Mouse (Mus musculus) bone marrow, adult 2 months (tissue): Measurements from ENCODE around the gene Apof. TPM values are rescaled to one million over a fixed set of nuclear protein-coding genes. Genes with fewer than 3 reads are reported as not detected.
"Not testable (repeated sequence)": the region's sequence is repeated elsewhere in the genome, so short reads cannot be mapped to it uniquely, and the experiment has no call there.

Experiments
- H3K27ac ChIP-seq: fragments of 200-500 bp; 2 replicates; pipeline ENCODE4 v1.5.1; 2012; ENCODE audit warnings: low read depth, mild to moderate bottlenecking, control low read depth, inconsistent platforms, low read length; ENCODE audit not compliant: control insufficient read depth, poor library complexity, insufficient read depth
- H3K4me1 ChIP-seq: fragments of 200-500 bp; 2 replicates; pipeline ENCODE4 v1.6.1; 2011; ENCODE audit warnings: low read length; ENCODE audit not compliant: control insufficient read depth, insufficient read depth
- H3K4me3 ChIP-seq: fragments of 200-500 bp; replicated peaks from 2 replicates; pipeline ENCODE3; 2011; ENCODE audit warnings: mild to moderate bottlenecking, low read depth, low read length, control low read depth; ENCODE audit not compliant: control insufficient read depth
- CTCF ChIP-seq: fragments of 200-500 bp; IDR thresholded peaks from 2 replicates; pipeline ENCODE4 v1.5.1; 2011; ENCODE audit warnings: low read length, control low read depth; ENCODE audit not compliant: control insufficient read depth, insufficient read depth
- POLR2A ChIP-seq: fragments of 200-500 bp; IDR thresholded peaks from 2 replicates; pipeline ENCODE4 v1.6.1; 2011; ENCODE audit warnings: low read depth, mild to moderate bottlenecking, control low read depth, low read length, borderline replicate concordance; ENCODE audit not compliant: control insufficient read depth
- WGBS: fragments of 180-500 bp; shearing (Covaris S2); methylation state at CpG from one replicate; pipeline ENCODE4 v1.1.7; 2018; 5-methylcytosine and 5-hydroxymethylcytosine counted together
- polyA plus RNA-seq: library from polyadenylated mRNA; stranded (reverse); fragments of >200 nt; gene quantifications from 2 replicates; pipeline ENCODE4 v1.2.4, GENCODE M21; 2011; ENCODE audit warnings: low replicate concordance; ENCODE audit not compliant: missing spikeins, insufficient read depth, insufficient read length

The Apof gene
- polyA plus RNA-seq, 1 experiment: 4.0 TPM

DNA sequence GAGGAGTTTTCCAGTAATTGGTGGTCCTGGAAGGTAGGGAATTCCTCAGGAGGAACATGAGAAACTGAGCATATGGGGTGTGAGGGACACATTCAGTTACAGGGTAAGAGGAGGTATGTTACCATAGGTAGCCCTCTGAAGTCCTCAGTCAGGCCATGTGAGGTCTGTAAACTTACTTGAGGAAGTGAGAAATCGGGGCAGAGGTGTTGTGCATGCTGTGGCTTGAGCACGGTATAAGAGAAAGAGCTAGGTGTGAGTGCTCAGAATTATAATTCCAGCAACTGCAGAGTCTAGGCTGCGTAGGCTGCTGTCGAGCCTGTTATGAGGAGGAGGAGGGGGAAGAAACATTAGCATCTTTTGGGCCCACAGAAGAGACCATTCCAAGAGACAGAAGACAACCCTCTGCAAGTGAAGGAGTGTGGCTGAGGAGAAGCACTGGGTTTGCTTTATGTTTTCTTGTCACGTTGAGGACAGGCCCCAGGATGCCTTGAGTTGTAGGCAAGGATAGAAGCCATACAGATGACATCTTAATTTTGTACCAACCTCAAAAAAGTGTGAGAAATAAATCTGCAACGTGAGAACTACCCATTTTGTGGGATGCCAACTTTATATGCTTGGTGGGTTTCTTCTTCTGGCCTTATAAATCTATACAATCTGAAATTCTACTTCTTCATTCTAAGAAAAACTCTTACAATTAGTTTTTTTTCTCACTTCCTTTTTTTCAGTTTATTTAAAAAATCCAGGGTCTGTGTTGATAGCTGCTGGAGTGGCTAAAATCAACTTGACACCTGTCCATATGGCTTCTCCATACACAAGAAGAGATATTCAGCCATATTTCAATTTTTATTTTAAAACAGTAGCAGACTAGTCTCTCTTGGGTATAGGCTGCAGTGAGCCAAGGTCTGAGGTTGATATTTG lies 4.8 kb upstream of the Apof start:
- H3K27ac ChIP-seq: peak overlapping the region; percentile 31; the same call in 1 of the 2 replicates
- no peak for TF ChIP-seq CTCF
- TF ChIP-seq POLR2A: no peak

DNA sequence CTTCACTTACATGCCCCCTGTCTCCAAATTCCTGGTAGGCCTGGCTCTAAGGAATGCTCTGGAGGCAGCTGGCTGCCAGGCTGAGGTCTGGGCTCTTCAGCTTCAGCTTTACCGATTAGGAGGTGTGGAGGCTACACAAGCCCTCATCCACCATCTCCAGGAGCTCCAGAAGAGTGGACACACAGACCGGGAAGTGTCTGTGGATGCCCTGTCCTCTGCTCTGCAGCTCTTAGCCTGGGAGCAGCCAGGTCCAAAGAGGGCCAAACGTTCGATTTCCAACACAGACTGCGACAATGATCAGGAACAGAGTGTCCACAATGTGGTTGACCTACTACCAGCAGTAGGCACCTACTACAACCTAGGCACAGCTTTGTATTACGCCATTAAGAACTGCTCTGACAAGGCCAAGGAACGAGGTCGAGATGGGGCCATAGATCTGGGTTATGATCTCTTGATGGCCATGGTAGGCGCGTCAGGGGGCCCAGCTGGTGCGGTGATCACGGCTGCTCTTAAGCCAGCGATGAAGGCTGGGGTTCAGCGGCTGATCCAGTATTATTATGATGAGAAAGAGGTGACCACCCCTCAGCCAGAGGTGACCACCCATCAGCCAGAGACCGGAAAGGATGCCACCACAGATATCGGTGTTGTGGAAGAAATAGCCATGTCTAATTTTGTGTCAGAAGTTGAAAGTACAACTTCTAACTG lies 887 bp downstream of the Apof start:
- Histone ChIP-seq H3K4me3 (no peak overlapping the region), H3K4me1 (no peaks in the 10 kb centered on the region; the same call in 1 of the 2 replicates), H3K27ac (no peak overlapping the region)
- TF ChIP-seq POLR2A (no peak), CTCF (no peak)
- 91% methylated on average over 16 of the region's 16 CpGs for WGBS

More for the DNA sequence above, 4.8 kb upstream of the Apof start:
- no peak overlapping the region for H3K4me3 ChIP-seq
- H3K4me1 ChIP-seq: peaks cover 2% of the 10 kb centered on the region
- WGBS: 39% methylated on average over 6 of the region's 6 CpGs

DNA sequence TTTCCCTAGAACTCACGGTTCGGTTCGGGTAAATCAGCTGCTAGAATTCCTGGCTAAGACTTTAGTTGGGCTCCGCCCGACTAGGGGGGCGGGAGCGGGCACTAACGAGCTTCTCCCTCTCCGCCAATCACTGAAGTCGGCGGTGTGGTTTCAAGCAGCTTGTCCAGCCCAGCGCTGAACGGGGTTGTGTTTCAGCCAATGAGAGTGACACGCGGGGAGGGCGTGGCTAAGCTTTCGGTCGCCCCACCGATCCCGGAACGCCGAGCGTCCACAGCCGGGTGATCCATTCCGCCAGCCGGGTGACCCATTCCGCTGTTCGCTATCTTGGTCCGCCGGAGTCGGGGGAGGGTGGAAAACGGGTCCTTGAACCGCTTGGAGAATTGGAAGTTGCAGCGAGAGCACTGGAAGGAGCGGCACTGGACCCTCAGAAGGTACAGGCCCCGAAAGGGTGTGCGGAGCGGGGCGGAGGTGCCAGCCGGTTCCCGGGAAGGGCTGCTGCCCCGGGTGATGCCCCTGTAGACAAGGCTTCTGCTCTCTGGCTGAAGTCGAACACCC lies 1.9 kb downstream of the Apof start, which contains the start of gene Stat2:
Gene Stat2 (plus strand): TSS at position 273 of the 555 bp plus-strand sequence.
- H3K27ac ChIP-seq: peak within 1 kb of the TSS; percentile 79
- peak within 1 kb of the TSS; percentile 89 for H3K4me3 ChIP-seq
- H3K4me1 ChIP-seq: no peaks in the 10 kb centered on the region; the same call in 1 of the 2 replicates
- peak; percentile 96 for TF ChIP-seq POLR2A
- no peak for TF ChIP-seq CTCF
- under 1% methylated on average over 43 of the region's 43 CpGs for WGBS

DNA sequence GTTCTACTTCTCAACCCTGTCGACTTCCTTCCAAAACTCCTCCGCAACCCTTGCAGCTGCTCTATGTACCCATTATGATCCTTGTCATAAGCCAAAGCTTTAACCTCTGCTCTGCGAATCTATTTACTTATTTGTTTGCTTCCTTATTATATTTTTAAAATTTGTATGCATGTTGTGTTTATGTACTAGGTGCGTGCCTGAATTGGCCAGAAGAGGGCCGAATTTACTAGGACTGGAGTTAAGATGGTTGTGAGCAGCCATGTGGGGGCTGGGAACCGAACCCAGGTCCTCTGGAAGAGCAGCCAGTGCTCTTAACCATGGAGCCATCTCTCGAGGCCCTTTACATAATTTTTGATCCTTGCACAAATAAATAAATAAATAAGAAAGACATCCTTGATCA lies 2.4 kb downstream of the Apof start:
- H3K4me3 ChIP-seq: peak overlapping the region; percentile 89
- H3K4me1 ChIP-seq: no peaks in the 10 kb centered on the region; the same call in 1 of the 2 replicates
- WGBS: 34% methylated on average over 7 of the region's 7 CpGs
- TF ChIP-seq CTCF: no peak
- no peak for TF ChIP-seq POLR2A
- H3K27ac ChIP-seq: peak overlapping the region; percentile 79

DNA sequence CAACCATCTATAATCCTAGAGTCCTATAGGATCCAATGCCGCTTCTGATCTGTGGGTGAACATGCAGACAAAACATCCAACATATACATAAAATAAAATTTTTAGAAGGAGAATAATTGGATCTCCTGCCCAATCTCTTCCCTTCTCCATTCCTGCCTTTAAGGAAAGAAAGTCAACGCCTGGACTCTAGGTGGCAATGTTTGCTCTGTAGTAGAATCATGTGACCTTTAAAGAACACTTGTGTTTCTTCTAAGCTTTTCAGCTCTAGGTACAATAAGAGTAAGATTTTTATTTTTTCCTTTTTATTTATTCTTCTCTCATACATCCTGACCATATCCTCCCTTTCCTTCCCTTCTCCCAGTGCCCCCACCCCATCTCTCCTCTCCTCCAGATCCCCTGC lies 3.4 kb downstream of the Apof start:
- Histone ChIP-seq H3K27ac (no peak overlapping the region), H3K4me1 (no peaks in the 10 kb centered on the region; the same call in 1 of the 2 replicates), H3K4me3 (no peak overlapping the region)
- no peak for TF ChIP-seq POLR2A
- WGBS: 58% methylated on average over 2 of the region's 2 CpGs

DNA sequence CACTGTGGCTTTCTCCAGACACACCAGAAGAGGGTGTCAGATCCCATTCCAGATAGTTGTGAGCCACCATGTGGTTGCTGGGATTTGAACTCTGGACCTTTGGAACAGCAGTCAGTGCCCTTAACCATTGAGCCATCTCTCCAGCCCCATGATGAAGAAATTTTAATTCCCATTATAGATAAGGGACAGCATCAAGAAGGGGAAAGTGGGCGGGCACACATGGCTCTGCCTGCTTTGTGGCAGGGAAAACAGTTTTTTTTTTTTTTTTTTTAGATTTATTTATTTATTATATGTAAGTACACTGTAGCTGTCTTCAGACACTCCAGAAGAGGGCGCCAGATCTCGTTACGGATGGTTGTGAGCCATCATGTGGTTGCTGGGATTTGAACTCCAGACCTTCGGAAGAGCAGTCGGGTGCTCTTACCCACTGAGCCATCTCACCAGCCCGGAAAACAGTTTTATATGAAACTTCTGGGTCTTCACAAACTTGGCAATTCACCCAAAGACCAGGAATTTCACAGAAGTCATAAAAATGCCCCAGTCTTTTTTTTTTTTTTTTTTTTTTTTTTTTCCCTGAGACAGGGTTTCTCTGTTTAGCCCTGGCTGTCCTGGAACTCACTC lies 4.5 kb downstream of the Apof start:
- 79% methylated on average over 7 of the region's 7 CpGs for WGBS
- not testable (repeated sequence) for H3K27ac ChIP-seq, H3K4me3 ChIP-seq, H3K4me1 ChIP-seq

DNA sequence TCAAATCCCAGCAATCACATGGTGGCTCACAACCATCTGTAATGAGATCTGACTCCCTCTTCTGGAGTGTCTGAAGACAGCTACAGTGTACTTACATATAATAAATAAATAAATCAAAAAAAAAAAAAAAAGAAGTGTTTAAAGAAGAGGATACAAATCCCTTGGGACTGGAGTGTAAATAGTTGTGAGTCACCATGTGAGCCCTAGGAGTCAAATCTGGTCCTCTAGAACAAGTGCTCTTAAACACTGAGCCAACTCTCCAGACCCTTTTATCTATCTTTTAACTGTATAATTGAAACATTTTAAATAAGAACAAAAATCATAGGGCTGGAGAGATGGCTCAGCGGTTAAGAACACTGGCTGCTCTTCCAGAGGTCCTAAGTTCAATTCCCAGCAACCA lies 6.9 kb downstream of the Apof start:
- not testable (repeated sequence) for H3K4me3 ChIP-seq

DNA sequence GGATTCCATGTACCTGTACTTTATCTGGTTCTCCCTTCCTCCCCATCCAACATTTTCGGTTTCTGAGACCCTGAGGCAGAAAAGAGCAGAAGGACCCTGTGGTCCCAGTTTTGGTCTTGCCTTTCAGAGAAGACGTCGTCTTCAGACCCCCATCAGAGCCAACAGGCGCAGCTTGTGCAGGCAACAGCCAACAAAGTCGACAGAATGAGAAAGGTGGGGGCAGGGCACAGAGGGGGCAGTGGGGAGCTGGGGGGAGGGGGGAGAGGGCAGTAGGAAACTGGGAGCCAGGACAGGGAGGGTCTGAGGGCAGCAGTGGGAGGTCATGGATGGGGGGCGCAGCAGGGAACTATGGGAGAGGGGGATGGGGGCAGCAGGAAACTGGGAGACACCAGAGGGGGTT lies 9.7 kb downstream of the Apof start:
- Histone ChIP-seq H3K27ac (no peak overlapping the region), H3K4me1 (no peaks in the 10 kb centered on the region), H3K4me3 (no peak overlapping the region)
- TF ChIP-seq CTCF (no peak), POLR2A (no peak)
- 81% methylated on average over 6 of the region's 6 CpGs for WGBS

More for the DNA sequence above, 6.9 kb downstream of the Apof start:
- 97% methylated on average over 1 of the region's 1 CpGs for WGBS
- not testable (repeated sequence) for H3K27ac ChIP-seq, H3K4me1 ChIP-seq
